Mouse (Mus musculus): ENCODE measurements around the gene Olfr917.

Olfr917 gene

GRCm38 (mm10) chr9:38665742-38666141, at the start of gene Olfr917:
Olfr917 (minus strand) TSS chr9:38665842.
- no peak for DNase-seq (ENCODE audit: low spot score)

GRCm38 (mm10) chr9:38674501-38674900, 8.9 kb upstream of the Olfr917 start, which contains the start of gene Olfr918:
Olfr918 (minus strand) TSS chr9:38674601.
- DNase-seq (ENCODE audit: low spot score), result no peak

- DNase-seq (ENCODE audit: low spot score), result no peak
Measured at GRCm38 (mm10) chr9:38672887-38673286, 7.2 kb upstream of the Olfr917 start.

GRCm38 (mm10) chr9:38659775-38660174, 5.9 kb downstream of the Olfr917 start, which contains the start of gene Olfr916:
Olfr916 (minus strand) TSS chr9:38659875.
- DNase-seq (ENCODE audit: low spot score), result no peak

- DNase-seq (ENCODE audit: low spot score), result no peak
Measured at GRCm38 (mm10) chr9:38632406-38632805, 33.2 kb downstream of the Olfr917 start.

All from urinary bladder, postnatal 25 days (tissue).